Mouse (Mus musculus) gastrocnemius, postnatal 10 days (tissue): Measurements from ENCODE around the gene Colq. TPM values are rescaled to one million over a fixed set of nuclear protein-coding genes. Genes with fewer than 3 reads are reported as not detected.
A peak's percentile ranks its signal among the peaks of the same experiment; 100 is the strongest.

ENCODE experiments used
- DNase-seq: peaks from one replicate; pipeline ENCODE4 v3.0.0; 2021; ENCODE audit warnings: mixed read lengths
- total RNA-seq, 2 experiments: library from RNA; stranded (reverse); gene quantifications; 2 replicates each; pipeline ENCODE4 v1.2.3; 2021

The Colq gene
- total RNA-seq, 2 experiments from 2014 or later, result 8.9 to 10.2 TPM

DNA sequence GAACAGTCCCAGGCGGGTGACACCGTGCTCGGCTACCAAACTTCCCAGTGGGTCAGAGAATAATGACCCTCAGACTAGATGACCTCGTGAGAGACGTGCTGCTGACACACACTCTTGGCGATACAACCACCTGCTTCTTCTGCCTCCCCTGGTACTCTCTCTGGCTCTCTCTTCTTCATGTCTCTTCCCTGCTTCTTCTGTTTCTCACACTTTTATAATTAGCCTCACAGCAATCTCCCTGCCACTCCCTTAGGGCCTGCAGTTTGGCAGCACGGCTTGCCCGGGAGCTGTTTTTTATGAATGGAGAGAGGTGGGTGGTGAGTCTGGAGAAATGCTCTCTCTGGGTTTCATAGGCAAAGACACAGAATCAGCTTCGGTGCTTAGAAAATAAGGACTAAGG, 15.3 kb downstream of the Colq start:
- no peak for DNase-seq

DNA sequence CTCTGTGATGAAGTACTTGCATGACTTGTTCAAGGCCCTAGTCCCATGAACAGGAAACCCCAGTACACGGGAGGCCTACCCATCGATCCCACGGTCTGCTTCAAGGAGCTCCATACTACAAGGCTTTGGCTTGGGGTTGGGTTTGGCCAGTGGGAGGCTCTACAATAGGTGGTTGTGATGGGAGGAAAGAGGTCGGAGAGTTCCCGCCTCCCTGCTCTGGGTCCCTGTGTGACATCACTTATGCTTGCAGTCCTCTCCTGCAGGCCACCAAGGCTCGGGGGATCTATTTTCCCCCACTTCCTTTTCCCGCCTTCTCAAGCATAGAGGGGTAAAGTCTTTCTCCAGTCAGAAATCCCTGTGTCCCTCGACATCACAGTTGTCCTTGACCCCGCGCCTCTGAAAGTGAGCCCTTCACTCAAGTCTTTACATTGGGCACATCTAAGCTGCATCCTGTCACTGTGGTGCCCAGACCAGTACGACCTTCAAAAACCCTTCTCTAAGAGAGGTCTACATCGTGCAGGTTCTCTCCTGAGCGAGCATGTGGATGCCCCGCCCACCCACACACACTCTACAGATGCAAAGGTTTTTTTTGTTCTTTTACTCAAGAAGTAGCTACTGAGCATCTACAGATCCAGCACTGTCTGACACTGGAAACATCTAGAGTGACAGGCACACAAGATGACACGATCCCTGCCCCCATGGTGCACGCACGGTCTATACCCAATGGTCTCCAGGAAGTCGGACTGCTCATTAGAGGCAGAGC, 16.1 kb downstream of the Colq start:
- DNase-seq, result no peak

DNA sequence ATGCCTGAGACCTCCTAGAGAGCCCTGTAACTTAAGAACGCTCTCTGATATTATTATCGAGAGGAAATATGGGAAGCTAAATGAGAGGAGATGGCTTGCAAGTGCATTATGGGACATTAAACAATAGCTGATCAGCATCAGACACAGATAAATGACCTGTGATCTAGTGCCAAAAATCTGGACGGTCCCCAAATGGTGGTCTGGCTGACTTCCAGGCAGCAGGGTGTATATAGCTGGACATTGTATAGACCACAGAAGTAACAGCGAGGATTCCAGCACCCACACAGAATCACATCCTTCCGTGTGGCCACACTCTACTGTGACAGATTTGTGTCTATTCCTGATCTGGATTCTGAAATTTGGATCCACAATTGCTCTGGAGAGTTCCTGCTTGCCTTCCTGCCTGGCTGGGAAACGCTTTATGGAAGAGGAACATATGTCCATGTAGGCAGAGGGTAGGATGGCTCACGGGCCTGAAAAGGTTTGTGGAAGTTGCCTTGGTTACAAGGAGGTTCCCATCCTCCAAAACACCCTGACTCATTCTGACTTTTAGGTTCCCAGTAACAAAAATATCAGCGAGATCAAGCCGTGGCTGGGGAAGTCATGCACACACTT, 18.5 kb downstream of the Colq start:
- DNase-seq, result no peak

DNA sequence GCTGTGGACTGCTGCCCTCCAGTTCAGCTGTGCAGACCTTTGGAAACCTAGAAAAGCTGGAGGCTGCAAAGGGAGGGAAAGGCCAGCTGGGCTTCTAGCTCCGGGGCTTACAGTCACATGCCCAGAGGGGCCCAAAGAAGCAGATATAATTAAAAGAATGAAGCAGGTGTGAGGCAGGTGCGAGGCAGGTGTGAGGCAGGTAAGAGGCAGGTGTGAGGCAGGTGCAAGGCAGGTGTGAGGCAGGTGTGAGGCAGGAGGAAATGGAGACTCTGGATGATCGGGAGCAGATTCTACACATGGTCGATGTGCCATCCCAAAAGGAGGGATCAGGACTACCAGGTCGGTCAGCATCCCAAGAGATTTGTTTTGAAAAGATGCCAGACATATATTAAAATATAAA, 19.7 kb downstream of the Colq start:
- DNase-seq, result no peak

DNA sequence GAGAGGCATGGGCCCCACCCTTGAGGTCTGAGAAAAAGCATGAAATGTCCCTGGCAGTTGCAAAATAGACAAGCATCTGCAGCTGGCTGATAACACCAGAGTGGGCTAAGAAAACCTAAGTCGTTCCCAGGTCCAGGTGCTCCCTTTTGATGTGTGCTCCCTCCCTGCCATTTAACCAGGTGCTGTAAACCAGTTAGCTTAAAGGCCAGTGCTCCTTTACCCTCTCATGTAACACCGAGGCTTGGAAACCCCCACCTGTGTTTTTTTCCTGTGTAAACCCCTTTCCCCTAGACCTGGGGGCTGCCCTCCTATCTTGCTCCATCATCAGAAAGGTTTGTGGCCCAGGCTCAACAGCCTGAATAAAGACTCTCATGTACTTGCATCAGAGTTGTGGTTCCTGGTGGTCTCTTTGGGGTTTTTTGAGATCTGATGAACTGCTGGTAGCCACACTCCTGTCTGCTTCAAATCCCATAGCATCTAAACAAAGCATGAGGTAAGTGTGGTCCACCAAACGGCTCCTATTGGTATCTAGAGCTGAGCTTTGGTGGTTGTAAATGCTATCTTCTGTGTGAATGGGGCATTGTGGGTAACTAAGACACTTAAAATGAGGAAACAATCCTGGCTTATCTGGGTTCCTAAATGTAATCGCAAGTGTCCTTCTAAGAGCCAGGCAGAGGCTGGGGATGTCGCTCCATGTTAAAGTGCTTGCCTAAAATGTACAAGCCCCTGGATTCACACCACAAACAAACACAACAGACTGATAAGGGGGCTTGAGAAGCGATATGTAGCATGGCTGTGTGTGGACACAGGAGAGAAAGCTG, 20.8 kb downstream of the Colq start:
- no peak for DNase-seq

DNA sequence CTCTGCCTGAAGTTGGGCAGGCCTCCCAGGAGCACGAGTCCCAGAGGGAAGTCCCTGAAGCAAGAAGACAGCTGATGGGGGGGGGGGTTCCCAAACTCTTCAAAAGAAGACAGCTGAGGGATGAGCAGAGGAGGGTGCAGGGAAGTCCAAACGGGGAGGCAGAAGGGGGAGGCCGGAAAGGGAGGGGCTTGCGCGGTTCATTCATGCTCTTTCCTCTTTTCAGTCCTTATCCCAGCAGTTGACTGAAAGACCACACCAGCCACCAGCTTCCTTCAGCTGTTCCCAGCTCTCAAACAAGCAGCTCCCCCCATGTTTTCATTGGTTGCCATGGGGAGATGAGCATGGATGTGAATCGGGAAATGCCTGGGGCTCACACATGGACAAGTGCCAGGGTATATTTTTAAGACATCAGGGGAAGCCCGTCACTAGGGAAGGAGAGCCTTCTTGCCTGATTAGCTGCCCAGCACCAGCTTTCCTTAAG, 22.0 kb downstream of the Colq start:
- no peak for DNase-seq

DNA sequence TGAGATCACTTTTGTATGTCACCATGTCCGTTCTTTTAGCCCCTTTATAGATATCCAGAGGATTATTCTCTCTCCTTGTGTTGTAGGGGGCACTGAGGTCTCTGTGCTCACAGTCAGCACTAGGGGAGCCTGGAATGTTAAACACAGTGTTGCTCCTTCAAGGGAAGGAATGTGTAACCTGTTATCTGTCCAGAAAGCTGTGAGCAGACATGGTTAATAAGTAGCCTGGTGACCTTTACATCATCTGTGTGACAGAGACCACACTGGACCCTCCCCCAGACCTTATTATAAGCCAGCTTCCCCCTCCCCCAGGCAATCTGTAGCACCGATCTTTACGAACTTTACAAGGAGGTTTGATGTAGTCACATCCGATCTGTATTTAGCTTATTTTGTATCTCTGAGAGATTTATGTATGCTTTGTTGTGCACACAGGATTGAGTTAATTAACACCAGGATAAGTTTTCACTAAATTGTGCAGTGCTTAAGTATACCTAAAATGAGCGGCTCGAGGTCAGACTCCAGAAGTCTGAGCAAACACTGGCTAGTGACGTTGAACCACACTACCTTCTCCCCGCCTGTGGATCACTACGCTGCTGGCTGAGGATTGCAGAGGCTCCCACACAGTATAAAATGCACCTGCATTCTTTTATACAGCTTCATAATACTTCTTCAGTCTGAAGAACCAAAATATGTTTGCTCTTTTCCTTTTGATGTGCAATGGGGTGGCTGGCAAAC, 25.5 kb downstream of the Colq start:
- DNase-seq, result no peak

DNA sequence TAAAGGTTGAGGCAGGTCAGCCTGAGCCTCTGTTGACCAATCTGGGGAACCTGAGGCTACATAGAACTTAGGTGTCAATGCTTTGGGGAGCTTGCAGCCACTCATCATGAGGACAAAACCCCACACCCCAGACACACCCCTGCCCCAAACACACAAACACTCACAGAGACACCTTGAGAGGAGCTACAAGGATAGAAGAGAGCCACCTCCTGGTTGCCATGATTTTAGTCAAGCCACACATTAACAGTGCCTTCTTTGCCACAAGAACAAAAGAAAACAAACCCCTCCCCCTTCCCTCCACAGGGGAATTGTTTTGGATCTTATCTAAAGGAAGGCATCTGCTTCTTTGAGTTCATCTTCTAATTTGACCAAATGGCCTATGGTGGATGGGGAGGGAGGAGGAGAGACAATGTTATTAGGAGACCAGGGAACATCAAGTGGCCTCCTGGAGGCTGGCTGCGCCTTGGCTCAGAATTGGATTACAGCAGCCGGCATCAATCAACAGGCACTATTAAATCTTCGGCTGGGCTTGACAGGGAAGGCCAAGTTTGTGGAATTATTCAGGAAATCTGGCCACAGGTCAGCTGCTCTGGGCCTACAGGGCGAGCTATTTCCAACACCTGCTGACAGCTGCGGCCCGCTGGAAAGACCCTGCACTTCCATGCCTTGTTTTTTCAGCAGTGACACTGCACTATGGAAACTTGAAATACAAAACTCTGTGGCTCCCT, 26.5 kb downstream of the Colq start:
- peak; percentile 29 for DNase-seq

DNA sequence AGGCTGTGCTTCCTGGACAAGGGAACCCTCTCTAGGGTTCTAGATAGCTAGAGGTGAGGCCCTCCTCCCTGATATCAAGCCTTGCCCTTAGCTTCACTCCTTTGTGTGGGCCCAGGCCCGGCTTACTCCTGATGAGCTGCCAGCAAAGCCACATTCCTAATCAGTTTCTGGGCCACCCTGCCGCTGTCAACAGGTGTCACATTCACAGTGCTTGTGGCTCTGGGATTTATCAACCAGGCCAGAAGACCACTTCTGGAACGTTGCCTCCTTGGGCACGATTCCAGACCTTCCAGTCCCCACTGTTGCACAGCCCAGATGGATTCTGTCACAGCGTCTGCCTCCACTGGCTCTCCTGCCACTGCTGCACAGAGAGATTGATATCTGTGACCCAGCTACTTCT, 30.3 kb downstream of the Colq start:
- DNase-seq, result peak; percentile 46

DNA sequence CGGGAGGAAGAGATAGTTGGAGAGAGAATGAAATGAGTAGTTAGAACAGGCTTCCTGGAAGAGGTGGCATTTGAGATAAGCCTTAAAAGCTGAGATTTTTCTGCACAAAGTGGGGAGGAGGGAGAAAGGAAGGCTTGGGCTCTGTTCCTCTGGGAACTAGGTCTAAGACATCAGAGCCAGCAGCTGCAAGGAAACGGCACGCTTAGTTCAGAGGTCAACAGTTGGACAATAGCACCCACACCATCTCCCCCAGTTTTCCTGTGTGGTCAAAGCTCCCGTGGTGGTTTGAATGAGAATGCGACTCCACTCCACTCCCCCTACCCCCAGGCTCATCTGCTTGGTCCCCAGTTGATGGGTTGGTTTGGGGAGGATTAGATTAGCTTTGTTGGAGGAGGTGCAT, 31.9 kb downstream of the Colq start:
- DNase-seq, result no peak

DNA sequence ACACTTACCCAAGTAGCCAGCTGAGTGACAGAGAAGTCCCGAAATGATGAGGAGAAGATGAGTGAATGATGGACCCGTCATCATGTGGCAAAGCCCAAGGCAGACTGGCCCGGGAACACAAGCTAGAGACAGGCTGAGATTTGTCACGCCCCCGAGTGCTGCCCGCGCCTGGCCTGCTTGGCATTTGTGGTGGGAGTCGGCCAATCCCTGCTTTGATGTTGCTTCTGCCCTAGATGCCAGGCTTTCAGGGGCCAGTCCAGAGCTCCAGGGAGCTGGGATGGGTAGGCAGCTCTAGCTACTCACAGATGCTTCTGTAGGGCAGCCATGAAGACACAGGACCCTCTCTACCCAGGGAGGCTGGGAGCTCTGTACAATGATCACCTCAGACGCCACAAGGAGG, 33.4 kb downstream of the Colq start:
- DNase-seq, result no peak

DNA sequence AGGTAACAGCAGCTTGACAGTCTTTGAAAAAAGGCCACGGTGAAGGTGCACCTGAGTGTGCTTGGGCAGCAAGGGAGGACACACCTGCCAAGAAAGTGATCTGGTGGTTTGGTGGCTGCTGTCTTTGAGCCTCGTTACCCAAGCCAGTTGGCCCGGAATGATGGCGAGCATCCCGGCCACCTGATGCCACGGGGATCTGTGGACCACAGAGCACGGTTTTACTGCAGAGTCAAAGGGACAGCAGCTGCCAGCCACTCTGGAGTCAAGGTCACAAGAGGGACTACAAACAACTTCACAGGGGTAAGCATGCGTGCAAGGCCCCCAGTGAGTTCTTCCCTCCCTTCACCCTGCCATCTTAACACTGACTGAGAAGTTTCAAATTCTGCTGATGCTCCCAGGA, 33.9 kb downstream of the Colq start:
- DNase-seq, result peak; percentile 63

DNA sequence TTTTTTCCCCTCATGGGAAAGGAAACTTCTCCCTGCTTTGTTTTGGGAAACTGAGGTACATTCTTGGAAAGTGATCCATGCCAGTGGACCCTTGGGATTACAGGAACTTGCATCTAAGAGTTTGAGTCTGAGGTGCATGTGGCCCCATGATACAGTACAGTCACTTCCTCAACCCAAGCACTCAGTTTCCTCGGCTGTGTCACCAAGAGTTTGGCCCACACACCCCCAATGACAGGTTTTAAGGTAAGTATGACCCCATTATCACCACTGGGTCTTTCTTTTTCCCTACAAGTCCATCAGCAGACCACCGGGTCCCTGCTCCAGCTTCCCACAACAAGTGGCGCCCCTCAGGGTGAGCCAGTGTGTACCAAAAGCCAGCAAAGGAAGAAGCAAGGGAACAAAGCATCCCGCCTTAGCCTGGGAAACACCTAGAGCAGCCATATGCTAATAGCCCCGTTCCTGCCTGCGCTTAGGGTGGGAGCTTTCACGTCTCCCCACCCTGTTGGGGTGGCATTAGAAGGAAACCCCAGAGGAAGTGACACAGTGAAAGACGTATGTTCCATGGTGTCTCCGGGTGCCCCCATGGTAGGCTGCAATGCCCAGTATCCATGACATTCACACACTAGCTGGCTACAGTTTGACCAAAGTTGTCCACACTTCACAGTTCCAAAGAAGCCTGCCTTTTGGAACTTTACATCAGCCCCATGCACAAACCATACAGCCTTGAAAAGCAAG, 34.5 kb downstream of the Colq start:
- DNase-seq, result no peak

DNA sequence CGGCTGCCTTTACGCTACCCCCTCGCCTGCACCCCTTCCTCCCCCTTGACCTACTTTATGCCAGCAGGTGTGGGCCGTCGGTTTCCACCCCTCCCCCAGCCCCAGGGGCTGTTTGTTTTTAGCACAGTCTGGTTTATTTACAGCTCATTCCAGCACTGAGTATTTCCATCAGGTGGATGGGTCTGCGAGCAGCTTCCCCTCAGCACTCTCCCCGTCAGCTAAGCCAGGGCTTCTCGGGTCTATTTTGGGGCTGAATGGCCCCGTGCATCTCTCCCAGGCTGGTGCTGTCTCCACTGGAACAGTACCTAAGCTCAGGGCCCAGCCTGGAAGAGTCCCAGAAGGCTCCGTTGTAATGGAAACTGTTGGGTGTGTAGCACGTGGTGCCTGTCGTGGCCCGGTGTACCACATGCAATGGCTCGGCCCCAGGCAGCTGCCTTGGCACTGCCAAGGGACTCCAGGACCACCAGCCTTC, 35.1 kb downstream of the Colq start:
- DNase-seq, result peak; percentile 39

DNA sequence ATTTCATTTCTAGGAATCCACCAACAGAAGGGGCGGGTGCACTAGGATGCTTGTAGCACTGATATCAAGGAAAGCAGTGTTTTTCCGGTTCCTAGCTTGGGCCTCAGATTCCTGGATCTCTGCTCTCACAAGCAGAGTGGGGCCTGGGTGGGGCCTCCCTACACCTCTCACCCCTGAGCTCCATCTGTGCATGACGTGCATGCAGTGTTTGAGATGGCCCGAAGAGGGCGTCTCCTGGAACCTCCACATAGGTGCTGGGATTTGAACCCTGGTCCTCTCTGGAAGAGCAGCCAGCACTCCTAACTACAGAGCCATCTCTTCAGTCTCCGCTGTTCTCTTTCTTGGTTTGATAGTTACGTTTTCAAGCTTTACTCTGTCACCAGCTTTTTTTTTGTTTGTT, 36.1 kb downstream of the Colq start:
- DNase-seq, result no peak

DNA sequence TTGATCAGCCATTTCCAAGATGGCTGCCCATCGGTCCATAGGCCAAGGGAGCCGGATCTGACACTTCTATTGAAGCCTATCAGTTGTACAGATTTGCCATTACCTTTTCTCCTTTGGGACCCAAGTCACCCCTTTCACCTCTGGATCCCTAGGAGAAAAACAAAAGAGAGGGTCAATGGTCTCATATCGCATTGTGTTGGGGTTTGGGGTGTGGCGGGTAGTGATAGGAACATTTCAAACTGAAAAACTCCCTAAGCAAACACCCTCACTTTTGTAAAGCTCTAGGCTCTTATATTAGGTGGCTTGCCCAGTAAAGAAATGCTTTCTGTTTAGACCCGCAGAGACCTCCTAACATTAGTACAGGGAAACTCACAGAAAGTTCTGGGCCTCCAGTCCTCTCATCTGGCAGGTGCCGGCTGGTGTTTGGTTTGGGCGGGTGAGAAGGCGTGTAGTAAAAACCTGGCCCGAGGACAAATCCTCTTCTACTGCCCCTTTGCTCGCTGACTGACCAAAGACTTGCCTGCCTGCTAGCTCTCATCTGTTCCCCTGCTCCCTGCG, 47.2 kb downstream of the Colq start:
- DNase-seq, result no peak

DNA sequence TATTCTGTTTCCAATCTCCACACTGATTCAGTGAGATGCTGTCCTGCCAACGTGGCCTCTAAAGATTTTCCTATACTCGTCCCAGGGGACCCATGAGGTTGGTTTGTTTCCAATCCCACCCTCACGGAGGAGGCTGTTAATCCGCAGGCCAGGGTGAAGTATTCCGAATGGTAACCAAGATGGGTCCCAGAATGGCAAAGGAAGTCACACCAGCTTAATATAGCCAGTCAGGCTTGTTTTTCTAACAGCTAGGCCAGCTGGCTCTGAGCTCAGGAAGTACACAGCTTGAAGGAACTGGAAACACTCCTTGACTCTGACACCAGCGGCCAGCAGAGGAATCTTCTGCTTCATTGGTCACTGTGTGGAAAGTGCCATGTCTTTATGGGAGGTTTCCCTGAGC, 53.8 kb downstream of the Colq start:
- no peak for DNase-seq

DNA sequence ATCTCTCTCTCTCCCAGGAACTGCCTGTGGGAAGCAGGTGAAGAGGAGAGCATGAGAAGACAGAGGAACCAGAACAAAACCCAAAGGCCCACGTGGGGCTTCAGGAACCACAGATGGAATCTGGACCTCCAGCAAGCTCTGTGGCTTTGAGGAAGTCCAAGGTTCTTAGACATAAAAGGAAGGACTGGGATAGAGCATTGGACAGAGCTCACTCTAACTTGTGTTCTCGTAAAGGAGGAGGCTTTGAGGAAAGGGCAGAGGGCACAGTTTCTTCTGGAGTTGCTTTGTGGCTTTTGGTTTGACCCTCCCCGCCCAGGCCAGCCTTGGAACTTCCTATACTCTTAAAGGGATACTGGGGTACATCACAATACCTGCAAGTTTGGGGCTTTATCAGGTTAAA, 58.5 kb downstream of the Colq start:
- no peak for DNase-seq

DNA sequence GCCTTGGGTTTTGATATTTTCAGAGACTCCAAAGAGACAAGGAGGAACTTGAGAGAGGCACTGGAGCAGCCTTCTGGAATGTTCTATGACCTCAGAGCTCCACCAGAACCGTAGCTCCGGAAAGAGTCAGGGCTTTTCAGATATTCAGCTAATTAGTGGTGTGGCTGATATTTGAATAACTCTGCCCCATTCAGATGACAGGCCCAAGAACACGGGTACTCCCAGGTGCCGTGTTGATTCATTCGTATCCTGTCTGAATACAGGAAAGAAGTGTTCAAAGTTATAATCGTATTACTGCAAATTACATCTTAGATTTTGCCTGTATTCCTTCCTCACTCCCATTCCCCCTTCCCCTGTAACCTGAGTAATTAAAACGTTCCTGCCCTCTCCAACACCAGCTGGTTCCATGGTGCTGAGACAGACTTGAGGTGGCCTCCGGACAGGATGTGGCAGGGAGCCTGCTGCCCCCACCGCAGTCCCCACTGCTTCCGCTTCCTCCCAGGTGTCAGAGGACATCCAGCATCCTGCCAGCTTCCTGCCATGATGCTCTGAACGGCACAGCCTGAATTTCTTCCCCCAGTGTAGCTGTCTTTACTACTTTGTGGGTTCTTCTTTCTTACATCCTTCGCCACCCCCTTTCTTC, 59.5 kb downstream of the Colq start:
- no peak for DNase-seq

DNA sequence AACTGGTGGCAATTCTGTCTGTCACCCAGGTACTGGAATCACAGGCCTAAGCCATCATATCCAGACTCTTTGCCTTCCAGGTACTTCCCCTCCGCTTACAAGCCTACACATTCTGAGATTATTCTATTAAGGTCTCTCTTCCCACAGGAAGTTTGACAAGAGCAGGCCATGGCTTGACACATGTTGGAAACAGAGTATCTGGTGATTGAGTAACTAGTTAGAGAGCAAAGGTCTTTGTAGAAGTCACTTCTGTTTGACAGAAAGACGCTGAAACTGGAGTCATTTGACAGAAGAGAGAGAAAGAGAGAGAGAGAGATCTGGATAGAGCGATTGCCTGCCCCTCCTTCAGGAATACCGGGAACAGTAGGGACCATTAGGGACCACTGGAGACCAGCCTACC, 60.3 kb downstream of the Colq start:
- no peak for DNase-seq
